Mouse (Mus musculus): ENCODE results near the gene Slx4ip.

GRCm38 (mm10) chr2:137013811-137014350 lies 122.9 kb downstream of the Slx4ip start:
- TF ChIP-seq CTCF (IDR thresholded peaks at IDR 0.05; ENCODE audit: control insufficient read depth, insufficient read depth, insufficient replicate concordance, low read depth, low read length) (no peak), POLR2A (IDR thresholded peaks at IDR 0.05; ENCODE audit: control insufficient read depth, low read depth, low read length) (no peak)

Data from testis, adult 2 months (tissue).